Mouse (Mus musculus) gastrocnemius, postnatal 4 days (tissue): ENCODE results near the gene Trabd2b. TPM values are rescaled to one million over a fixed set of nuclear protein-coding genes. Genes with fewer than 3 reads are reported as not detected.

Experiments used
- DNase-seq, 2 experiments: peaks; one replicate each; pipeline ENCODE4 v3.0.0; 2021 to 2022; ENCODE audit warnings: low spot score in 2 of 2, mixed read lengths in 2 of 2
- total RNA-seq, 2 experiments: library from RNA; stranded (reverse); gene quantifications; 2 replicates each; pipeline ENCODE4 v1.2.3; 2021

Gene Trabd2b
- total RNA-seq, 2 experiments from 2014 or later = 3.1 to 3.8 TPM

GRCm38 (mm10) chr4:114389653-114390052, 16.9 kb upstream of the Trabd2b start:
- no peak for DNase-seq

GRCm38 (mm10) chr4:114397625-114398024, 8.9 kb upstream of the Trabd2b start:
- DNase-seq = no peak

GRCm38 (mm10) chr4:114399821-114400220, 6.7 kb upstream of the Trabd2b start:
- no peak for DNase-seq

GRCm38 (mm10) chr4:114401993-114402731, 4.4 kb upstream of the Trabd2b start:
- DNase-seq = no peak

- peak; percentile 74 to 86 for DNase-seq
These were observed 706 bp upstream of the Trabd2b start for GRCm38 (mm10) chr4:114405682-114406354.

GRCm38 (mm10) chr4:114407516-114407915, 992 bp downstream of the Trabd2b start:
- DNase-seq = no peak

GRCm38 (mm10) chr4:114408298-114408697, 1.8 kb downstream of the Trabd2b start:
- DNase-seq = no peak

- no peak for DNase-seq
These were observed 2.5 kb downstream of the Trabd2b start for GRCm38 (mm10) chr4:114408890-114409480.

GRCm38 (mm10) chr4:114409511-114409910, 3.0 kb downstream of the Trabd2b start:
- DNase-seq = no peak

GRCm38 (mm10) chr4:114410026-114410425, 3.5 kb downstream of the Trabd2b start:
- DNase-seq = no peak

GRCm38 (mm10) chr4:114410443-114410842, 3.9 kb downstream of the Trabd2b start:
- no peak for DNase-seq

- DNase-seq = no peak
These were observed 4.6 kb downstream of the Trabd2b start for GRCm38 (mm10) chr4:114410958-114411661.

GRCm38 (mm10) chr4:114411846-114412390, 5.4 kb downstream of the Trabd2b start:
- no peak for DNase-seq

- no peak for DNase-seq
These were observed 9.6 kb downstream of the Trabd2b start for GRCm38 (mm10) chr4:114415925-114416645.

- DNase-seq = no peak
These were observed 13.6 kb downstream of the Trabd2b start for GRCm38 (mm10) chr4:114420154-114420553.

- DNase-seq = no peak
These were observed 16.6 kb downstream of the Trabd2b start for GRCm38 (mm10) chr4:114423084-114423483.

GRCm38 (mm10) chr4:114425808-114426207, 19.3 kb downstream of the Trabd2b start:
- DNase-seq = no peak

GRCm38 (mm10) chr4:114432742-114433141, 26.2 kb downstream of the Trabd2b start:
- DNase-seq = no peak

GRCm38 (mm10) chr4:114433440-114433839, 26.9 kb downstream of the Trabd2b start:
- no peak for DNase-seq

- DNase-seq = no peak
These were observed 28.2 kb downstream of the Trabd2b start for GRCm38 (mm10) chr4:114434766-114435165.

- no peak for DNase-seq
These were observed 28.9 kb downstream of the Trabd2b start for GRCm38 (mm10) chr4:114435381-114435780.
